Mouse (Mus musculus) heart, postnatal 36 days (tissue): ENCODE measurements around the gene Zfp664. TPM values are rescaled to one million over a fixed set of nuclear protein-coding genes. Genes with fewer than 3 reads are reported as not detected.
A peak's percentile ranks its signal among the peaks of the same experiment; 100 is the strongest.

Experiments used
- DNase-seq, 2 experiments: peaks; one replicate each; pipeline ENCODE4 v3.0.0; 2021 to 2022
- intact Hi-C: fragments of 180-260 bp; cut with DNase I; formaldehyde crosslinking; loops from one replicate; pipeline ENCODE4 v1.15.1; 2025
- total RNA-seq, 2 experiments: library from RNA; stranded (reverse); gene quantifications; 2 replicates each; pipeline ENCODE4 v1.2.3; 2021

The Zfp664 gene
- total RNA-seq, 2 experiments from 2014 or later: 39.7 to 43.4 TPM

GRCm38 (mm10) chr5:124862871-124863741 lies 615 bp downstream of the Zfp664 start:
- intact Hi-C loops: loop anchor here (5.0 kb wide), 2 partner anchors 241 to 431 kb away; no protein-coding TSS in a partner anchor
- DNase-seq: peak in 1 of 2 experiments; percentile 39

- intact Hi-C loops: loop anchor here (1.0 kb wide), 2 partner anchors 93 to 267 kb away; no protein-coding TSS in a partner anchor
- peak; percentile 55 to 62 for DNase-seq
Observed at GRCm38 (mm10) chr5:124868981-124869380, 6.5 kb downstream of the Zfp664 start.

- intact Hi-C loops: no loop called here
- DNase-seq: peak; percentile 34 to 40
Observed at GRCm38 (mm10) chr5:124872033-124872432, 9.5 kb downstream of the Zfp664 start.

- intact Hi-C loops: no loop called here
- no peak for DNase-seq
Observed at GRCm38 (mm10) chr5:124873096-124873495, 10.6 kb downstream of the Zfp664 start.

GRCm38 (mm10) chr5:124873890-124874601 lies 11.6 kb downstream of the Zfp664 start:
- intact Hi-C loops: no loop called here
- DNase-seq: no peak

- intact Hi-C loops: no loop called here
Observed at GRCm38 (mm10) chr5:124879251-124879650, 16.8 kb downstream of the Zfp664 start.

GRCm38 (mm10) chr5:124879801-124880200 lies 17.3 kb downstream of the Zfp664 start:
- no peak for DNase-seq
- intact Hi-C loops: no loop called here

More at GRCm38 (mm10) chr5:124879251-124879650, 16.8 kb downstream of the Zfp664 start:
- DNase-seq: no peak

- no peak for DNase-seq
- intact Hi-C loops: no loop called here
Observed at GRCm38 (mm10) chr5:124883877-124884276, 21.4 kb downstream of the Zfp664 start.

GRCm38 (mm10) chr5:124888661-124889060 lies 26.2 kb downstream of the Zfp664 start:
- DNase-seq: no peak
- intact Hi-C loops: no loop called here

- intact Hi-C loops: no loop called here
- no peak for DNase-seq
Observed at GRCm38 (mm10) chr5:124891921-124892370, 29.5 kb downstream of the Zfp664 start.

- DNase-seq: no peak
- intact Hi-C loops: no loop called here
Observed at GRCm38 (mm10) chr5:124896135-124896534, 33.6 kb downstream of the Zfp664 start.

GRCm38 (mm10) chr5:124899945-124900631 lies 37.6 kb downstream of the Zfp664 start:
- DNase-seq: peak; percentile 88 to 90
- intact Hi-C loops: loop anchor here (1.0 to 2.0 kb wide), 3 partner anchors 289 to 469 kb away; no protein-coding TSS in a partner anchor

- no peak for DNase-seq
- intact Hi-C loops: loop anchor here (1.0 to 2.0 kb wide), 3 partner anchors 288 to 468 kb away; no protein-coding TSS in a partner anchor
Observed at GRCm38 (mm10) chr5:124900738-124901490, 38.4 kb downstream of the Zfp664 start.

- intact Hi-C loops: loop anchor here (2.0 kb wide), 2 partner anchors 287 to 467 kb away; no protein-coding TSS in a partner anchor
- peak; percentile 40 to 47 for DNase-seq
Observed at GRCm38 (mm10) chr5:124901675-124902074, 39.2 kb downstream of the Zfp664 start.

GRCm38 (mm10) chr5:124902195-124902594 lies 39.7 kb downstream of the Zfp664 start:
- intact Hi-C loops: no loop called here
- no peak for DNase-seq

- intact Hi-C loops: no loop called here
Observed at GRCm38 (mm10) chr5:124903852-124904251, 41.4 kb downstream of the Zfp664 start.

GRCm38 (mm10) chr5:124906890-124907289 lies 44.4 kb downstream of the Zfp664 start:
- DNase-seq: no peak
- intact Hi-C loops: no loop called here

More at GRCm38 (mm10) chr5:124903852-124904251, 41.4 kb downstream of the Zfp664 start:
- no peak for DNase-seq

GRCm38 (mm10) chr5:124908860-124909259 lies 46.4 kb downstream of the Zfp664 start:
- intact Hi-C loops: loop anchor here (1.0 to 2.0 kb wide), 3 partner anchors 105 to 361 kb away; no protein-coding TSS in a partner anchor
- peak; percentile 76 to 79 for DNase-seq

GRCm38 (mm10) chr5:124912276-124912675 lies 49.8 kb downstream of the Zfp664 start:
- intact Hi-C loops: no loop called here
- no peak for DNase-seq
